Mouse (Mus musculus): ENCODE results near the gene Hnrnpll. TPM values are rescaled to one million over a fixed set of nuclear protein-coding genes. Genes with fewer than 3 reads are reported as not detected.
A peak's percentile ranks its signal among the peaks of the same experiment; 100 is the strongest.
"Not testable (repeated sequence)": the region's sequence is repeated elsewhere in the genome, so short reads cannot be mapped to it uniquely, and the experiment has no call there.

The Hnrnpll gene
- polyA plus RNA-seq, 1 experiment from 2014 or later: 132 TPM

DNA sequence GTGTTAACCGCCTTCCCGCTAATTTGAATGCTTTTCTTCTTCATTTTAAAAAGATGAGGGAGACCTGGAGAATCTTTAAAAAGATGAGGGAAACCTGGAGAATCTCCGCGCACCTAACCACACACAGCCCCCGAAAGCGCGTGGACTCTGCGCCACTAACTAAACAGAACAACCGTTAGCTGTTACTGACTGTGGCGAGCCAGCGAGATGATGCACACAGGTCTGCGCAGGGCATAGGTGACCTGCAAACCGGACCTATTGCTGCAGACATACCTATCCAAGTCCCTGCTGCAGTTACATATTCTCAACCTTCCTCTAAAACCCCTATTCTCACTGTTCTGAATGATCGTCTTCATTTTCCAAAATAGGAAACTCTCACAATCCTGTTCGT is 481 bp upstream of the Hnrnpll start:
- Histone ChIP-seq H3K4me2 (peak overlapping the region; percentile 86), H3K9me3 (ENCODE audit: control insufficient read depth, low read length) (no peaks in the 10 kb centered on the region), H3K4me1 (ENCODE audit: control insufficient read depth, insufficient read depth, low read length) (peaks cover 9% of the 10 kb centered on the region), H3K9ac (ENCODE audit: low read length) (peak overlapping the region; percentile 99), H3K36me3 (ENCODE audit: control insufficient read depth, insufficient read depth, low read length) (no peaks in the 10 kb centered on the region), H3K27ac (ENCODE audit: low read depth, low read length) (peak overlapping the region; percentile 98), H3K4me3 (ENCODE audit: low read depth, low read length) (peak overlapping the region; percentile 99), H3K27me3 (ENCODE audit: control insufficient read depth, insufficient read depth, low read length) (no peaks in the 10 kb centered on the region)
- DNase-seq (ENCODE audit: low spot score, missing footprints) (no peak), ATAC-seq (ENCODE audit: low FRiP score) (peak; percentile 43; the same call in 1 of the 2 replicates)
- 3% methylated on average over 15 of the region's 15 CpGs for WGBS

GRCm38 (mm10) chr17:80060828-80061782 is 1.0 kb downstream of the Hnrnpll start:
- Histone ChIP-seq H3K27ac (ENCODE audit: low read depth, low read length) (peak overlapping the region; percentile 98), H3K9me3 (ENCODE audit: control insufficient read depth, low read length) (no peaks in the 10 kb centered on the region), H3K27me3 (ENCODE audit: control insufficient read depth, insufficient read depth, low read length) (no peaks in the 10 kb centered on the region), H3K36me3 (ENCODE audit: control insufficient read depth, insufficient read depth, low read length) (no peaks in the 10 kb centered on the region), H3K9ac (ENCODE audit: low read length) (peak overlapping the region; percentile 99), H3K4me1 (ENCODE audit: control insufficient read depth, insufficient read depth, low read length) (peaks cover 9% of the 10 kb centered on the region), H3K4me2 (peak overlapping the region; percentile 86), H3K4me3 (ENCODE audit: low read depth, low read length) (peak overlapping the region; percentile 99)
- 0% methylated on average over 62 of the region's 83 CpGs for WGBS
- DNase-seq (ENCODE audit: low spot score, missing footprints): peak; percentile 94
- ATAC-seq (ENCODE audit: low FRiP score): peak; percentile 23

GRCm38 (mm10) chr17:80060151-80060550 is 2.0 kb downstream of the Hnrnpll start:
- Histone ChIP-seq H3K9me3 (ENCODE audit: control insufficient read depth, low read length) (no peaks in the 10 kb centered on the region), H3K27ac (ENCODE audit: low read depth, low read length) (no peak overlapping the region), H3K27me3 (ENCODE audit: control insufficient read depth, insufficient read depth, low read length) (no peaks in the 10 kb centered on the region), H3K4me1 (ENCODE audit: control insufficient read depth, insufficient read depth, low read length) (peaks cover 9% of the 10 kb centered on the region), H3K9ac (ENCODE audit: low read length) (peak overlapping the region; percentile 99), H3K4me2 (peak overlapping the region; percentile 86), H3K4me3 (ENCODE audit: low read depth, low read length) (peak overlapping the region; percentile 99), H3K36me3 (ENCODE audit: control insufficient read depth, insufficient read depth, low read length) (no peaks in the 10 kb centered on the region)
- 21% methylated on average over 5 of the region's 5 CpGs for WGBS
- no peak for ATAC-seq (ENCODE audit: low FRiP score)
- DNase-seq (ENCODE audit: low spot score, missing footprints): no peak

GRCm38 (mm10) chr17:80059731-80060130 is 2.4 kb downstream of the Hnrnpll start:
- Histone ChIP-seq H3K4me1 (ENCODE audit: control insufficient read depth, insufficient read depth, low read length) (peaks cover 9% of the 10 kb centered on the region), H3K27me3 (ENCODE audit: control insufficient read depth, insufficient read depth, low read length) (no peaks in the 10 kb centered on the region), H3K36me3 (ENCODE audit: control insufficient read depth, insufficient read depth, low read length) (no peaks in the 10 kb centered on the region), H3K9me3 (ENCODE audit: control insufficient read depth, low read length) (no peaks in the 10 kb centered on the region), H3K27ac (ENCODE audit: low read depth, low read length) (no peak overlapping the region), H3K4me3 (ENCODE audit: low read depth, low read length) (peak overlapping the region; percentile 99), H3K9ac (ENCODE audit: low read length) (peak overlapping the region; percentile 99; the same call in 1 of the 2 replicates), H3K4me2 (peak overlapping the region; percentile 86)
- ATAC-seq (ENCODE audit: low FRiP score) (no peak), DNase-seq (ENCODE audit: low spot score, missing footprints) (no peak)
- WGBS: 12% methylated on average over 1 of the region's 1 CpGs

GRCm38 (mm10) chr17:80058501-80058900 is 3.6 kb downstream of the Hnrnpll start:
- no peak overlapping the region for H3K9ac ChIP-seq (ENCODE audit: low read length)
- no peak overlapping the region for H3K4me3 ChIP-seq (ENCODE audit: low read depth, low read length)
- DNase-seq (ENCODE audit: low spot score, missing footprints) (no peak), ATAC-seq (ENCODE audit: low FRiP score) (no peak)
- no peaks in the 10 kb centered on the region for H3K27me3 ChIP-seq (ENCODE audit: control insufficient read depth, insufficient read depth, low read length)
- no peak overlapping the region for H3K4me2 ChIP-seq
- no peaks in the 10 kb centered on the region for H3K9me3 ChIP-seq (ENCODE audit: control insufficient read depth, low read length)
- no peaks in the 10 kb centered on the region for H3K36me3 ChIP-seq (ENCODE audit: control insufficient read depth, insufficient read depth, low read length)
- H3K4me1 ChIP-seq (ENCODE audit: control insufficient read depth, insufficient read depth, low read length): peaks cover 9% of the 10 kb centered on the region
- H3K27ac ChIP-seq (ENCODE audit: low read depth, low read length): no peak overlapping the region
- WGBS: 67% methylated on average over 1 of the region's 1 CpGs

DNA sequence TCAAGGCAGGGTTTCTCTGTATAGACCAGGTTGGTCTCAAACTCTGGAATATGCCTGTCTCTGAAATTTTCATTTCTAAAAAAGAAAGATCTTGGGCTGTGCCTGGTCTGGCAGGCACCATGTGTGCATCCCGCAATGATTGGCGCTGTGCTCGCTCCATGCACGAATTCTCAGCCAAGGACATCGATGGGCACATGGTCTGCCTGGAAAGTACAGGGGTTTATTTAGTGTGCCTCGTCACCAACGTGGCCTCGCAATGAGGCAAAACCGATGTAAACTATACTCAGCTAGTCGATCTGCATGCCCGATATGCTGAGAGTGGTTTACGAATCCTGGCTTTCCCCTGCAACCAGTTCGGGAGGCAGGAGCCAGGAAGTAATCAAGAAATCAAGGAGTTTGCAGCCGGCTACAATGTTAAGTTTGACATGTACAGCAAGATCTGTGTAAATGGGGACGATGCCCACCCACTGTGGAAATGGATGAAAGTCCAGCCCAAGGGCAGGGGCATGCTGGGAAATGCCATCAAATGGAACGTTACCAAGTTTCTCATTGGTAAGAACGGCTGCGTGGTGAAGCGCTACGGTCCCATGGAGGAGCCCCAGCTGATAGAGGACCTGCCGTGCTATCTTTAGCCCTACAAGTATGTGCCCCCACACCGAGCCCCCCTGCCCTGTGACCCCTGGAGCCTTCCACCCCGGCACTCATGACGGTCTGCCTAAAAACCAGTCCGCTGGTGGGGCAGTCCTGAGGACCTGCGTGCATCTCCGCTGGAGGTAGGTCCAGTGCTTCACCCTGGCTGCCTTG is 8.0 kb downstream of the Hnrnpll start:
- ATAC-seq (ENCODE audit: low FRiP score) (no peak), DNase-seq (ENCODE audit: low spot score, missing footprints) (no peak)
- Histone ChIP-seq H3K9ac (ENCODE audit: low read length) (no peak overlapping the region), H3K4me3 (ENCODE audit: low read depth, low read length) (no peak overlapping the region), H3K27ac (ENCODE audit: low read depth, low read length) (no peak overlapping the region), H3K4me1 (ENCODE audit: control insufficient read depth, insufficient read depth, low read length) (peaks cover 2% of the 10 kb centered on the region; the same call in 1 of the 2 replicates), H3K36me3 (ENCODE audit: control insufficient read depth, insufficient read depth, low read length) (no peaks in the 10 kb centered on the region), H3K27me3 (ENCODE audit: control insufficient read depth, insufficient read depth, low read length) (no peaks in the 10 kb centered on the region), H3K9me3 (ENCODE audit: control insufficient read depth, low read length) (no peaks in the 10 kb centered on the region), H3K4me2 (no peak overlapping the region)
- 88% methylated on average over 27 of the region's 27 CpGs for WGBS

DNA sequence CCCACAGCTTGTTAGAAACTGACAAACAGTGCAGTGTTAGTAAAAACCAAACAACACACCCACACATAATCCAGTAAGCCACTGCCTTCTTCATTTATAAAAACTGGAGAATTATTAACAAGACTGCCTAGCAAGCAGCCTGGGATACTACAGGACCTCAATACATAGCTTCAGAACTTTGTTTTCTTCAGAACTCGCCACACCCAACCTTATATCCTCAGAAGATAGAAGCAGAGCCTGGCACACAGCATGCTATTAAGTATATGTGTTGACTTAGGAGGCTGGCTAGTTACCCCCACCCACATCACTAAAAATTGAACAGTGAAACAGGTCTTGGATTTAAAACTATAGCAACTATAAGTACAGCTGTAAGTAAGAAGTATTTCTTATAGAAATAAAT is 10.5 kb downstream of the Hnrnpll start:
- Histone ChIP-seq H3K27ac (ENCODE audit: low read depth, low read length) (no peak overlapping the region), H3K4me3 (ENCODE audit: low read depth, low read length) (no peak overlapping the region), H3K4me1 (ENCODE audit: control insufficient read depth, insufficient read depth, low read length) (no peaks in the 10 kb centered on the region), H3K27me3 (ENCODE audit: control insufficient read depth, insufficient read depth, low read length) (no peaks in the 10 kb centered on the region), H3K9ac (ENCODE audit: low read length) (no peak overlapping the region), H3K9me3 (ENCODE audit: control insufficient read depth, low read length) (no peaks in the 10 kb centered on the region), H3K36me3 (ENCODE audit: control insufficient read depth, insufficient read depth, low read length) (peaks cover 5% of the 10 kb centered on the region; the same call in 1 of the 2 replicates), H3K4me2 (no peak overlapping the region)
- ATAC-seq (ENCODE audit: low FRiP score) (no peak), DNase-seq (ENCODE audit: low spot score, missing footprints) (no peak)
- WGBS: 89% methylated on average over 1 of the region's 1 CpGs

- H3K4me2 ChIP-seq; DNase-seq (ENCODE audit: low spot score, missing footprints); H3K36me3 ChIP-seq (ENCODE audit: control insufficient read depth, insufficient read depth, low read length); ATAC-seq (ENCODE audit: low FRiP score); H3K27ac ChIP-seq (ENCODE audit: low read depth, low read length); H3K27me3 ChIP-seq (ENCODE audit: control insufficient read depth, insufficient read depth, low read length); H3K4me1 ChIP-seq (ENCODE audit: control insufficient read depth, insufficient read depth, low read length); H3K4me3 ChIP-seq (ENCODE audit: low read depth, low read length); H3K9me3 ChIP-seq (ENCODE audit: control insufficient read depth, low read length); H3K9ac ChIP-seq (ENCODE audit: low read length): not testable (repeated sequence)
These were observed 12.8 kb downstream of the Hnrnpll start for GRCm38 (mm10) chr17:80049300-80049699.

DNA sequence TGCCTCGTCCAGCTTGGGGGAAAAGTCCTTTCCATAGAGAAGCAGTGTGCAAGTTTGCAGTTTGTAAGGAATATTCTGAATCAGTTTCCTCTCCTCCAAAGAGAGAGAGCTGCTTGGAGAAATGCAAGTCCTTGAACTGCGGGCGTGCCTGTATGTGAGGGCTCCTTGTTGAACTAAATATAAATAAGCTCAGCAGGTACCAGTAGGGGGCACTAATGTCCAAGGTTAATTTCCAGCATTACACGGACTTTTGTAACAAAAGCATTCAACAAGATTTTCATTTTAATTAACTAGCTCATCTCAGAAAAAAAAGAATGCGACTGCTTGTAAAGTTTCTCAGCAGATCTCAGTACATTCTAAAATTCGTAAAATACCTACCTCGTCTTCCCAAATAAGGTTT is 13.9 kb downstream of the Hnrnpll start:
- H3K4me1 ChIP-seq (ENCODE audit: control insufficient read depth, insufficient read depth, low read length): no peaks in the 10 kb centered on the region
- H3K27ac ChIP-seq (ENCODE audit: low read depth, low read length): no peak overlapping the region
- no peak overlapping the region for H3K9ac ChIP-seq (ENCODE audit: low read length)
- H3K36me3 ChIP-seq (ENCODE audit: control insufficient read depth, insufficient read depth, low read length): peaks cover 7% of the 10 kb centered on the region; the same call in 1 of the 2 replicates
- H3K4me2 ChIP-seq: no peak overlapping the region
- no peak overlapping the region for H3K4me3 ChIP-seq (ENCODE audit: low read depth, low read length)
- DNase-seq (ENCODE audit: low spot score, missing footprints) (peak; percentile 91), ATAC-seq (ENCODE audit: low FRiP score) (no peak)
- H3K27me3 ChIP-seq (ENCODE audit: control insufficient read depth, insufficient read depth, low read length): no peaks in the 10 kb centered on the region
- WGBS: 75% methylated on average over 7 of the region's 7 CpGs
- no peaks in the 10 kb centered on the region for H3K9me3 ChIP-seq (ENCODE audit: control insufficient read depth, low read length)

Data from midbrain, embryonic 11.5 days (tissue).